Mouse (Mus musculus) heart, adult 2 months (tissue): ENCODE results near the gene Ifi47.

Source experiments
- EP300 ChIP-seq: fragments of 200-500 bp; IDR thresholded peaks from 2 replicates; pipeline ENCODE4 v1.6.1; 2011; ENCODE audit warnings: low read depth, low read length, control low read depth; ENCODE audit not compliant: insufficient read depth
- POLR2A ChIP-seq: fragments of 200-500 bp; IDR thresholded peaks from 2 replicates; pipeline ENCODE4 v1.6.1; 2011; ENCODE audit warnings: mild to moderate bottlenecking, low read depth, low read length, control low read depth; ENCODE audit not compliant: insufficient read depth

GRCm38 (mm10) chr11:49083146-49083545 lies 6.8 kb downstream of the Ifi47 start:
- TF ChIP-seq EP300 = no peak
- no peak for TF ChIP-seq POLR2A
